Comparison of ENCODE assay signal across 9 mouse cellular contexts in genomic region chr12:70812176-70812575, GRCm38 (mm10). TPM values are rescaled to one million over a fixed set of nuclear protein-coding genes. Genes with fewer than 3 reads are reported as not detected.
DNase-seq lines count a peak whose midpoint lies in the region; ATAC-seq and TF ChIP-seq lines count a peak whose summit lies in the region.
"Had no signal": no experiment of that assay in that cellular context is flagged by ENCODE, and none has a peak within 500 bp of the region (broad histone marks: within the 10 kb centered on the region; RNA-seq: fewer than 3 reads in every experiment).

No protein-coding gene starts in this region.

- H3K4me3 ChIP-seq in liver, embryonic 16.5 days (ENCODE audit: low read depth, low read length): no peak overlapping the region
- no peak overlapping the region for H3K4me3 ChIP-seq in liver, embryonic 11.5 days (ENCODE audit: low read depth, low read length)
- H3K4me3 ChIP-seq in stomach, postnatal 0 days (ENCODE audit: low read depth, low read length): no peak overlapping the region
- H3K4me3 ChIP-seq in hindbrain, embryonic 14.5 days (replicated peaks; ENCODE audit: low read length): no peak overlapping the region

- no peak overlapping the region for H3K4me2 ChIP-seq in liver, embryonic 16.5 days (ENCODE audit: low read depth, low read length)
- H3K4me2 ChIP-seq in liver, embryonic 11.5 days: no peak overlapping the region
- no peak overlapping the region for H3K4me2 ChIP-seq in stomach, postnatal 0 days (replicated peaks; ENCODE audit: low read depth)
- no peak overlapping the region for H3K4me2 ChIP-seq in hindbrain, embryonic 14.5 days (replicated peaks)

- no peaks in the 10 kb centered on the region for H3K9me3 ChIP-seq in liver, embryonic 16.5 days (replicated peaks; ENCODE audit: control insufficient read depth, low read length)
- H3K9me3 ChIP-seq in liver, embryonic 11.5 days (ENCODE audit: control insufficient read depth, low read length): no peaks in the 10 kb centered on the region
- no peaks in the 10 kb centered on the region for H3K9me3 ChIP-seq in stomach, postnatal 0 days (ENCODE audit: control insufficient read depth, low read length)
- H3K9me3 ChIP-seq in hindbrain, embryonic 14.5 days (ENCODE audit: control insufficient read depth, low read length): no peaks in the 10 kb centered on the region

- no peaks in the 10 kb centered on the region; the same call in 1 of the 2 replicates for H3K27me3 ChIP-seq in liver, embryonic 16.5 days (ENCODE audit: control insufficient read depth, insufficient read depth, low read depth, low read length)
- H3K27me3 ChIP-seq in liver, embryonic 11.5 days (replicated peaks; ENCODE audit: control insufficient read depth, insufficient read depth, low read length): no peaks in the 10 kb centered on the region
- H3K27me3 ChIP-seq in stomach, postnatal 0 days (ENCODE audit: control insufficient read depth, insufficient read depth, low read length): no peaks in the 10 kb centered on the region
- H3K27me3 ChIP-seq in hindbrain, embryonic 14.5 days (ENCODE audit: control insufficient read depth, insufficient read depth, low read length): no peaks in the 10 kb centered on the region

- H3K27ac ChIP-seq in liver, embryonic 16.5 days (ENCODE audit: low read length): no peak overlapping the region
- H3K27ac ChIP-seq in liver, embryonic 11.5 days (ENCODE audit: low read depth, low read length): no peak overlapping the region
- H3K27ac ChIP-seq in stomach, postnatal 0 days (replicated peaks): no peak overlapping the region
- no peak overlapping the region for H3K27ac ChIP-seq in hindbrain, embryonic 14.5 days

- peak; percentile 29 for TF ChIP-seq CTCF in stomach, postnatal 0 days (IDR thresholded peaks at IDR 0.05; ENCODE audit: low read depth)

- peak; percentile 19; the same call in 1 of the 2 replicates for ATAC-seq in liver, embryonic 16.5 days (ENCODE audit: low read depth)
- no peak for ATAC-seq in liver, embryonic 11.5 days (replicated peaks; ENCODE audit: low FRiP score)
- peak; percentile 74 for ATAC-seq in stomach, postnatal 0 days (ENCODE audit: low FRiP score, low TSS enrichment)
- no peak for ATAC-seq in hindbrain, embryonic 14.5 days (ENCODE audit: low FRiP score)

- TF ChIP-seq EP300 in stomach, postnatal 0 days (optimal IDR thresholded peaks at IDR 0.05): no peak

- no peak overlapping the region for H3K9ac ChIP-seq in liver, embryonic 16.5 days (ENCODE audit: low read depth, low read length)
- no peak overlapping the region for H3K9ac ChIP-seq in liver, embryonic 11.5 days (ENCODE audit: low read depth, low read length)
- no peak overlapping the region for H3K9ac ChIP-seq in stomach, postnatal 0 days (ENCODE audit: low read length)
- no peak overlapping the region for H3K9ac ChIP-seq in hindbrain, embryonic 14.5 days

- 70% methylated on average over 6 of the region's 6 CpGs for WGBS in liver, embryonic 16.5 days (ENCODE audit: insufficient replicate concordance)
- WGBS in liver, embryonic 11.5 days: 73% methylated on average over 6 of the region's 6 CpGs
- 41% methylated on average over 6 of the region's 6 CpGs for WGBS in stomach, postnatal 0 days
- 66% methylated on average over 6 of the region's 6 CpGs for WGBS in hindbrain, embryonic 14.5 days

- no peaks in the 10 kb centered on the region for H3K36me3 ChIP-seq in liver, embryonic 16.5 days (ENCODE audit: control insufficient read depth, insufficient read depth)
- H3K36me3 ChIP-seq in liver, embryonic 11.5 days (ENCODE audit: control insufficient read depth, insufficient read depth, low read length): no peaks in the 10 kb centered on the region
- no peaks in the 10 kb centered on the region for H3K36me3 ChIP-seq in stomach, postnatal 0 days (ENCODE audit: control insufficient read depth, insufficient read depth, low read length)
- H3K36me3 ChIP-seq in hindbrain, embryonic 14.5 days (replicated peaks; ENCODE audit: control insufficient read depth, insufficient read depth): no peaks in the 10 kb centered on the region

- no peaks in the 10 kb centered on the region for H3K4me1 ChIP-seq in liver, embryonic 16.5 days (ENCODE audit: control insufficient read depth, low read depth, low read length)
- H3K4me1 ChIP-seq in liver, embryonic 11.5 days (replicated peaks; ENCODE audit: control insufficient read depth, insufficient read depth, low read length): no peaks in the 10 kb centered on the region; the same call in 1 of the 2 replicates
- 0 out of 2 replicates have a peak, but pooled peaks cover 4% of the 10 kb centered on the region for H3K4me1 ChIP-seq in stomach, postnatal 0 days (replicated peaks; ENCODE audit: control insufficient read depth, insufficient read depth)
- H3K4me1 ChIP-seq in hindbrain, embryonic 14.5 days (replicated peaks; ENCODE audit: control insufficient read depth, insufficient read depth, low read length): no peaks in the 10 kb centered on the region

- DNase-seq in liver, embryonic 11.5 days (ENCODE audit: low spot score): no peak
- peak; percentile 63 to 81 for DNase-seq in heart, adult 9 months (ENCODE audit: low spot score in 2 of 2)
- DNase-seq in kidney, postnatal 25 days: peak; percentile 25 to 59
- DNase-seq in stomach, postnatal 0 days (ENCODE audit: low spot score): no peak
- DNase-seq in testis, postnatal 14 days (ENCODE audit: low spot score): no peak
- DNase-seq in hindbrain, embryonic 14.5 days (ENCODE audit: low spot score): no peak
- DNase-seq: liver; right cerebral cortex, postnatal 4 days had no signal

RNA-seq across cellular contexts. Expression of gene Frmd6, which starts 13.1 kb away (rescaled TPM):
- polyA plus RNA-seq in liver, embryonic 16.5 days (2015; fragmentation: Nextera tagmentation; extraction: Ambion mirVana): 3.7 and 3.8 TPM in 2 replicates
- 9.7 and 9.9 TPM in 2 replicates for polyA plus RNA-seq in liver, embryonic 11.5 days (2014; fragmentation: Nextera tagmentation; extraction: Ambion mirVana)
- 17.1 and 17.2 TPM in 2 replicates for polyA plus RNA-seq in stomach, postnatal 0 days (2015; fragmentation: Nextera tagmentation; extraction: Ambion mirVana)
- polyA plus RNA-seq in hindbrain, embryonic 14.5 days (2014; fragmentation: Nextera tagmentation; extraction: Ambion mirVana): 9.5 and 10.6 TPM in 2 replicates

Comparison
In these comparisons a context has a peak if more than half of its experiments do, and no peak if none do; other contexts are left out.
1. ATAC-seq: peak in liver, embryonic 16.5 days (single experiment) and stomach, postnatal 0 days (single experiment); none in liver, embryonic 11.5 days (single experiment) and hindbrain, embryonic 14.5 days (single experiment).
2. DNase-seq: peak in heart, adult 9 months (2 of 2) and kidney, postnatal 25 days (2 of 2); none in liver, embryonic 11.5 days (single experiment), stomach, postnatal 0 days (single experiment), testis, postnatal 14 days (single experiment) and hindbrain, embryonic 14.5 days (single experiment).